Comparison of ENCODE assay signal across 8 mouse cellular contexts in genomic region chr2:155943463-155943862, GRCm38 (mm10). TPM values are rescaled to one million over a fixed set of nuclear protein-coding genes. Genes with fewer than 3 reads are reported as not detected.
DNase-seq lines count a peak whose midpoint lies in the region; ATAC-seq lines count a peak whose summit lies in the region.
"Had no signal": no experiment of that assay in that cellular context is flagged by ENCODE, and none has a peak within 500 bp of the region (broad histone marks: within the 10 kb centered on the region; RNA-seq: fewer than 3 reads in every experiment).

No protein-coding gene starts in this region.

- under 1% methylated on average over 8 of the region's 8 CpGs for WGBS in forebrain, embryonic 14.5 days
- WGBS in limb, embryonic 13.5 days, result 3% methylated on average over 8 of the region's 8 CpGs
- WGBS in stomach, embryonic 16.5 days, result 6% methylated on average over 8 of the region's 8 CpGs

- ATAC-seq in forebrain, embryonic 14.5 days, result peak; percentile 43
- ATAC-seq in limb, embryonic 13.5 days (ENCODE audit: low FRiP score, low read depth), result peak; percentile 41; the same call in 1 of the 2 replicates
- ATAC-seq in stomach, embryonic 16.5 days (ENCODE audit: insufficient read depth, low FRiP score), result no peak

- no peak overlapping the region for H3K27ac ChIP-seq in forebrain, embryonic 14.5 days (ENCODE audit: low read depth, low read length)
- peak overlapping the region; percentile 96; the same call in 1 of the 2 replicates for H3K27ac ChIP-seq in limb, embryonic 13.5 days
- H3K27ac ChIP-seq in stomach, embryonic 16.5 days (ENCODE audit: low read length), result no peak overlapping the region

- peaks cover 9% of the 10 kb centered on the region; the same call in 1 of the 2 replicates for H3K4me1 ChIP-seq in forebrain, embryonic 14.5 days (ENCODE audit: control insufficient read depth, insufficient read depth, low read length)
- peaks cover 71% of the 10 kb centered on the region for H3K4me1 ChIP-seq in limb, embryonic 13.5 days
- H3K4me1 ChIP-seq in stomach, embryonic 16.5 days (ENCODE audit: control insufficient read depth, insufficient read depth, low read length), result peaks cover 10% of the 10 kb centered on the region

- H3K36me3 ChIP-seq in forebrain, embryonic 14.5 days (ENCODE audit: control insufficient read depth, insufficient read depth, low read length), result no peaks in the 10 kb centered on the region
- peaks cover 33% of the 10 kb centered on the region for H3K36me3 ChIP-seq in limb, embryonic 13.5 days
- no peaks in the 10 kb centered on the region for H3K36me3 ChIP-seq in stomach, embryonic 16.5 days (ENCODE audit: control insufficient read depth, insufficient read depth, low read length)

- no peaks in the 10 kb centered on the region for H3K9me3 ChIP-seq in forebrain, embryonic 14.5 days (replicated peaks; ENCODE audit: control insufficient read depth, low read length)
- no peaks in the 10 kb centered on the region for H3K9me3 ChIP-seq in limb, embryonic 13.5 days
- H3K9me3 ChIP-seq in stomach, embryonic 16.5 days (replicated peaks; ENCODE audit: control insufficient read depth, low read length), result no peaks in the 10 kb centered on the region

- H3K9ac ChIP-seq in forebrain, embryonic 14.5 days (ENCODE audit: low read length), result peak overlapping the region; percentile 35
- peak overlapping the region; percentile 75 for H3K9ac ChIP-seq in limb, embryonic 13.5 days
- H3K9ac ChIP-seq in stomach, embryonic 16.5 days (ENCODE audit: low read length), result peak overlapping the region; percentile 56; the same call in 1 of the 2 replicates

- no peak overlapping the region for H3K4me3 ChIP-seq in forebrain, embryonic 14.5 days (ENCODE audit: low read depth, low read length)
- peak overlapping the region; percentile 51 for H3K4me3 ChIP-seq in limb, embryonic 13.5 days
- no peak overlapping the region for H3K4me3 ChIP-seq in stomach, embryonic 16.5 days (replicated peaks; ENCODE audit: low read length)

- no peaks in the 10 kb centered on the region for H3K27me3 ChIP-seq in forebrain, embryonic 14.5 days (replicated peaks; ENCODE audit: control insufficient read depth, insufficient read depth, low read length)
- no peaks in the 10 kb centered on the region for H3K27me3 ChIP-seq in limb, embryonic 13.5 days
- H3K27me3 ChIP-seq in stomach, embryonic 16.5 days (ENCODE audit: control insufficient read depth, insufficient read depth, low read length), result no peaks in the 10 kb centered on the region

- peak overlapping the region; percentile 37 for H3K4me2 ChIP-seq in forebrain, embryonic 14.5 days (ENCODE audit: low read length)
- peak overlapping the region; percentile 72 for H3K4me2 ChIP-seq in limb, embryonic 13.5 days (replicated peaks)
- H3K4me2 ChIP-seq in stomach, embryonic 16.5 days (ENCODE audit: low read depth, low read length), result peak overlapping the region; percentile 2; the same call in 1 of the 2 replicates

- peak; percentile 36 for DNase-seq in right cerebral cortex, postnatal 14 days
- no peak for DNase-seq in right cerebral cortex, postnatal 36 days (ENCODE audit: low spot score in 2 of 2)
- peak; percentile 69 for DNase-seq in forebrain, embryonic 14.5 days (ENCODE audit: low spot score)
- no peak for DNase-seq in left cerebral cortex, adult 8-10 months (ENCODE audit: low spot score in 2 of 2)
- DNase-seq in gastrocnemius, postnatal 4 days (ENCODE audit: low spot score in 2 of 2), result no peak

RNA-seq across cellular contexts. Expression of gene Gdf5, which starts 1.7 kb away (rescaled TPM):
- 2.2 and 2.5 TPM in 2 replicates for polyA plus RNA-seq in forebrain, embryonic 14.5 days (2014; fragmentation: Nextera tagmentation; extraction: Ambion mirVana)
- 101 and 107 TPM in 2 replicates for polyA plus RNA-seq in limb, embryonic 13.5 days (2015; fragmentation: Nextera tagmentation; extraction: Ambion mirVana)
- polyA plus RNA-seq in stomach, embryonic 16.5 days (2015; fragmentation: Nextera tagmentation; extraction: Ambion mirVana), result 1.2 and 1.3 TPM in 2 replicates
- under 1 TPM; 0.20 to 0.37 (median 0.24) TPM for total RNA-seq in left cerebral cortex, adult 8-10 months (2022)
- under 1 TPM; 0.10 to 0.15 TPM for total RNA-seq in gastrocnemius, postnatal 4 days (2021)

RNA-seq across cellular contexts. Expression of gene Gm15557, which starts 2.9 kb away (rescaled TPM):
- not detected in 2 replicates for polyA plus RNA-seq in forebrain, embryonic 14.5 days (2014; fragmentation: Nextera tagmentation; extraction: Ambion mirVana)
- 0.60 and 1.2 TPM in 2 replicates for polyA plus RNA-seq in limb, embryonic 13.5 days (2015; fragmentation: Nextera tagmentation; extraction: Ambion mirVana)
- not detected in 2 replicates for polyA plus RNA-seq in stomach, embryonic 16.5 days (2015; fragmentation: Nextera tagmentation; extraction: Ambion mirVana)
- total RNA-seq in left cerebral cortex, adult 8-10 months (2022), result not detected
- not detected for total RNA-seq in gastrocnemius, postnatal 4 days (2021)
- total RNA-seq: left cerebral cortex, postnatal 25 days had no signal

RNA-seq across cellular contexts. Expression of gene Cep250, which starts 12.8 kb away (rescaled TPM):
- polyA plus RNA-seq in forebrain, embryonic 14.5 days (2014; fragmentation: Nextera tagmentation; extraction: Ambion mirVana), result 7.0 and 9.7 TPM in 2 replicates
- polyA plus RNA-seq in limb, embryonic 13.5 days (2015; fragmentation: Nextera tagmentation; extraction: Ambion mirVana), result 32.1 and 32.2 TPM in 2 replicates
- polyA plus RNA-seq in stomach, embryonic 16.5 days (2015; fragmentation: Nextera tagmentation; extraction: Ambion mirVana), result 12.3 and 16.3 TPM in 2 replicates
- total RNA-seq in left cerebral cortex, adult 8-10 months (2022), result 10 to 100 TPM; 19.3 to 23.7 (median 19.8) TPM
- 10 to 100 TPM; 19.0 to 22.7 TPM for total RNA-seq in gastrocnemius, postnatal 4 days (2021)

RNA-seq across cellular contexts. Expression of gene Uqcc1, which starts 13.4 kb away (rescaled TPM):
- 67.4 and 83.4 TPM in 2 replicates for polyA plus RNA-seq in forebrain, embryonic 14.5 days (2014; fragmentation: Nextera tagmentation; extraction: Ambion mirVana)
- polyA plus RNA-seq in limb, embryonic 13.5 days (2015; fragmentation: Nextera tagmentation; extraction: Ambion mirVana), result 66.9 and 74.7 TPM in 2 replicates
- polyA plus RNA-seq in stomach, embryonic 16.5 days (2015; fragmentation: Nextera tagmentation; extraction: Ambion mirVana), result 66.5 and 67.1 TPM in 2 replicates
- total RNA-seq in left cerebral cortex, adult 8-10 months (2022), result 10 to 100 TPM; 82.6 to 97.0 (median 87.0) TPM
- total RNA-seq in gastrocnemius, postnatal 4 days (2021), result 10 to 100 TPM; 75.1 to 80.2 TPM

Comparison
In these comparisons a context has a peak if more than half of its experiments do, and no peak if none do; other contexts are left out.
1. DNase-seq: peak in right cerebral cortex, postnatal 14 days (single experiment) and forebrain, embryonic 14.5 days (single experiment); none in right cerebral cortex, postnatal 36 days (0 of 2), left cerebral cortex, adult 8-10 months (0 of 2) and gastrocnemius, postnatal 4 days (0 of 2).
2. H3K4me2 ChIP-seq: peak in every context shown above with its lines; median percentile 72 in limb, embryonic 13.5 days; 37 in forebrain, embryonic 14.5 days; 2 in stomach, embryonic 16.5 days.
3. RNA of gene Gdf5, which starts 1.7 kb away (polyA plus RNA-seq): 101 to 107 TPM in limb, embryonic 13.5 days; 2.2 to 2.5 TPM in forebrain, embryonic 14.5 days and 1.2 to 1.3 TPM in stomach, embryonic 16.5 days; every median in the first group is over 10 times any median in the second.
4. Peak in every context shown above with its lines, with median percentiles within 50 percentile points of each other: H3K9ac ChIP-seq.